Mouse (Mus musculus) CH12F3 (cell line): ENCODE results near the gene Efcab6.

ENCODE experiments used
- in situ Hi-C: fragments of 300-500 bp; cut with MboI; formaldehyde crosslinking; loops from 2 replicates; pipeline ENCODE4 v1.14.3; 2020; ENCODE audit warnings: low sequenced_read_pairs

Gene Efcab6

DNA sequence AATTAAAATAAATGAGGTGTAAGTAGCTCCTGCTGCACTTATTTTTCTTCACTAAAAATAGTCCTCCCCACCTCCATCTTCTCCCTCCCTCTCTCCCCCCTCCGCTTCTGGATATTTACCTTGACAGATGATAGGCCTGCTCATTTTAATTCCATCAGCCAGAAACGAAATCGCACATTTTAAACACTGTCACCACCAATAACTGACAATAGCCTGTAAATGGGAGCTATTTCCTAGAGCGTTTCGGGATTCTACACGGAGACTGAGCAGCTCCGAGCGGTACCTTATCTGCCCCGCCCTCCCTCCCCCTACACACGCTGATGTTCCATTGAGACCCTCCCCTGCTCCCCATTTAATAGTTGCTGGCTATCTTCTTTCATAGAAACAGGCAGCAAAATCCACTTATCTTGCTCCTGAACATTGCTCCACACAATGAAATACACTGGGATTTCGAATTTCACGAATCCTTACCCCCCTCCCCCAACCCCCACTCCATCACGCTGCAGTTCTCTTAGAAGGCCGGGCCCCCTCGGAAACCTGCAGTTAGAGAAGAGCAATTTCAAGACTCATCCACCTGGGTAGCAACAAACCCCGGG, 4.4 kb upstream of the Efcab6 start:
- in situ Hi-C loops, result loop anchor here (25.0 kb wide), 1 partner anchor 207 kb away; no protein-coding TSS in a partner anchor

DNA sequence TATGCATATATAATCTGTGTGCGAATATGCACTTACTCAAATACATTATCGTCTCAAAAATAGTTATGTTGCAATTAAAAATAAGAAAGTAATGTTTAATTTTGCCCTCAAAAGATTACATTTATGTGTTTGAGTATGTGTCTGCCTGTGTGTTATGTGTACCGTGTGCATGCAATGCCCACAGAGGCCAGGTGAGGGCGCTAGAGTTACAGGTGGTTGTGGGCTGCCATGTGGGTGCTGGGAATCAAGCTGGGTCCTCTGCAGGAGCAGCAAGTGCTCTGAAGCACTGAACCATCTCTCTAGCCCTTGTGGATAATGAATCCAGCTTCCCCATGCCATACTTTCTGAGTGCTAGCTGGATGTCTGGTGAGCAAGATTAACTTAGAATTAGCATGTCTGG, 522 bp upstream of the Efcab6 start:
- in situ Hi-C loops, result loop anchor here (25.0 kb wide), 1 partner anchor 203 kb away; no protein-coding TSS in a partner anchor

DNA sequence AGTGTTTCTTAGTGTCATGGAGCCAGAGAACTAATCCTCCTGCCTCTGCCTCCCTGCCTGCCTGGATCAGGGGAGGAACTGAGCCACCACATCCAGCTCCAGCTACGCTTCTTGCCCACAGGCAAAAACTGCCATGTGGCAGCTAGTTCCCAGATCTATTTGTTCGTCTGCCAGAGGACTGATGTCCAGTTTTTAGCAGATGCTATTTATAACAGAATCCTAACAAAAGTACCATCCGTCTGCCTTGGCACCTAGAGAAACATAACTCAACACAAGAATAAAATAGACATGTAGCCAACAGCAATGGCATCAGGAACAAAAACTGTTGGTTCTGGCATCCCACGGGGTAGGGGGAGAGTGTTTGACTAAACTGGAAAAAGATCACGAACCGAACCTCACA, 6.3 kb downstream of the Efcab6 start:
- in situ Hi-C loops, result loop anchor here (25.0 kb wide), 1 partner anchor 197 kb away; no protein-coding TSS in a partner anchor

DNA sequence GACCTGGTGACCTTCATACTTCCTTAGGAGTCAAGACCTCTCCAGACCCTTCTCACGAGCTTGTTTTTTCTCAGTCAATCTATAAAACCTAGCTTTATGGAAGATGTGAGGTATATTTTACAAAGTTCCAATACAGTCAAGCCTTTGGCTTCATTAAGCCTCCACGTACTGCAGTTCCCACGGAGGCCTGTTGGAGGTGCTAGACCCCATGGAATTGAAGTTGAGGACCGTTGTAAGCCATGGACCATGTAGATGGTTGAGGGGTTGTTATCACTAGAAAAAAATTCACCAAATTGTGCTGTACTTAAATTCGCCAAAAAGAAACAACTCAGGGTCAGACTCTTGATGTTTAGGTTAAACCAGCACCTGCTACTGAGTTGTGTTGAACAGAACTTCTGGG, 9.1 kb downstream of the Efcab6 start:
- in situ Hi-C loops, result loop anchor here (25.0 kb wide), 1 partner anchor 194 kb away; no protein-coding TSS in a partner anchor

DNA sequence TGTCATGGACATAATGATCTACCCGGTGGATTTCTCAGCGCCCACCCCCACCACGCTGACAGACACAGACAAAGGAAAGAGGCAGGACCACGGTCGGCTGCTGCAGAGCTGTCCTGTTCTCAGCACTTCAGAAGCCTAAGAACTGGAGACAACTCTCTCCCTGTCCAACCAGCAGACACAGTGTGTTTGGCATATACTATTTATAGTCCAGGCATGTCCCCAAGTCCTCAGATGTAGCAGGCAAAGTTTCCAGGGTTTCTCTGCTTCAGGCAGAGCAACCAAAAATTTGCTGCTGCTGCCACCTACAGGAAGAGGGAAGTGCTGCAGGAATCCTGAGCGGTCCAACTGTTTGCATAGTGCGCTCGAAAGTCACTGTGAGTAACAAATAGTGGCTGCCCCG, 11.3 kb downstream of the Efcab6 start:
- in situ Hi-C loops, result loop anchor here (25.0 kb wide), 1 partner anchor 192 kb away; no protein-coding TSS in a partner anchor

DNA sequence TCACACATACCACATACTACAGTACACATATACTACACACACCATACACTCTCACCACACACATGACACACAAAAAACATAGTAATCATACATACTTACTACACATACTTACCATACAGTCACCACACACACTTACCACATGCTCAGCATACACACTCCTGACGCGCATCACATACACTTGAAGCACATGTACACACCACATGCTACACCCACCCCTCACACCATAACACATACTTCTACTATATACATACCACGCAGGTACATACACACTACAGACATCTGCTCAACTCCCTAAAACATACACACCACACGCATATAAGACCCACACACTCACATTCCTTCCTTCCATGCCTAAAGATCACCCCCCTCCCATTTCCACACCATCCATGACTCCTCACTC, 11.9 kb downstream of the Efcab6 start:
- in situ Hi-C loops, result loop anchor here (25.0 kb wide), 1 partner anchor 191 kb away; no protein-coding TSS in a partner anchor

DNA sequence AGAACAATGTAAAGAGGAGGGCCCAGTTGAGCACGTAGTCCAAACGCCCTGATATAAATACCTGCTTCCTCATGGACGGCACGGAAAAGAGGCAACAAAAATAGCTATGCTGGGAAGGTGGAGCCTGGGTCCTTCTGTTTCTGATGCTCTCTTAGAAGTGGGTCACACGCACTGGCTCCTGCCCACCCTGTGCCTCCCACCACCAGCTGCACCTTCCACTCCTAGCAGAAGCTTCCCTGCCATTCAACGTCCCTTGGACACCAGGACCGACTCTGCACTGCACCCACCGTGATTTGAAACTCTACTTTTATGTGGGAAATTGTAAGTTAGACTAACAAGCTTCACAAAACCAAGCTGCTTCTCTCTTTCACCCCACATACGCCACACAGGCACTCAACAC, 12.8 kb downstream of the Efcab6 start:
- in situ Hi-C loops, result loop anchor here (25.0 kb wide), 1 partner anchor 190 kb away; no protein-coding TSS in a partner anchor

DNA sequence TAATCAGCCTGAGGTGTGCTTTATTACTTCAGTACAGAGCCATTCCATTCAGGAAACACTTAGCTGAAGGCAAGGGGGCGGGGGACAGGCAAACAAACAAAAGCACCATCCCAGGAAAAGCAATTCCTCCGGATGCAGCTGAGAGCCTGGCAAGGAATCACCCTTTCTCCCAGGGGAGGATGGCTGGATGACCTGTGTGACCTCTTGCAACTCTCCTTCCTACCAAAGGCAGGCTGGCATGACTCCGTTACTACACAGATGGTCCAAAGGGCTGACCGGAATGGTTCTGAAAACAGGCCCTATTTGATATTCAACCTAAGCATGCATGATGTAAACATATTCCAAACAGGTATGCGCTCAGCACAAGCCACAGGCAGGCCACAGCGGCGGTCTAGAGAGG, 15.6 kb downstream of the Efcab6 start:
- in situ Hi-C loops, result no loop called here

DNA sequence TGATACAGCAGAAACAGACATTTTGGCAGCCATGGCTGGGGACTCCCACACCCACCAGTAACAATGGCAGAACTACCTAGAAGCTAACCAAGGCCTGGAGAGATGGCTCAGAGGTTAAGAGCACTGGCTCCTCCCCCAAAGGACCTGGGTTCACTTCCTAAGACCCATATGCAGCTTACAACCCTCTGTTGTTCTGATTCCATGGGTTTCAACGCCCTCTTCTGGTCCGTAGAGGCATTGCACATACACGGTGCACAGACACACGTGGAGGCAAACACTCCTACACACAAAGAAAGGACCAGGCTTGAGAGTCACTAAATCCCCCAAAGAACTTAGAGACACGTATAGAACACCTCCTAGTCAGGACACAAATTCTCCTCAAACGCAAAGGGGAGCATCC, 19.6 kb downstream of the Efcab6 start:
- in situ Hi-C loops, result no loop called here

DNA sequence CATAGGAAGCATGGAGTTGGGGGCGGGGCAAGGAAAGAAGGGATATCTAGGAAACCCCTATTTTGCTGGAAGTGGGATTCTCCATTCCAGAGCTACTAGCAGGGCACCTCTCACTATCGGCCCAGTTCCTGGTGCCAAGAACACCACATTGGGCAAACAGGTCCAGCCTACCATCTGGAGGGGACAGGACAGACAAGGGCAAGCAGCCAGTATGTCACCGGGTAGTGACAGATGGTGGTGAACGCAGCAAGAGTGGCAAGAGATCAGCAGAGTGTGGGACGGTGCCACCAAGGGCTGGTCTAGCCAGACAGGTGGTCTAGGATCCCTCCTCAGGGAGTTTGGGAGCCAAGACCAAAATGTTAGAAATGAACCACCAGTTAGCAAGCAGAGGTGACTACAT, 28.1 kb downstream of the Efcab6 start:
- in situ Hi-C loops, result no loop called here

DNA sequence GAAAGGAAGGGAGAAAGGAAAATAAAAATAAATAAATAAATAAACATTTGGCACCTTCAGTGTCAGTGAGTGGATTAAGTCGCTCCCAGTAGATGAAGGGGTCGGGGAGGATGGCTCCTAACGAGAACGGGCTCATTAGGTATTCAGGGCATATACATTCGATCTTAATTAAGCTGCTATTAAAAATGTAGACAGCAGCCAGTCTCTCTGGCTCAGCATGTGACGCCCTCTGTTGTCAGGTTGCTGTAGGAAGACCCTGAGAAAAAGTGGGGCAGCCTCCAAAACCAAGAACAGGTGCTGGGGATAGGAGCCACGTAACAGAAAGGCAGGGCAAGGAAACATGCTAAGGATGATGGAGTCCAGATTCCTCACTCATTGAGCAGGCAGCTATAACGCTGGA, 39.5 kb downstream of the Efcab6 start:
- in situ Hi-C loops, result no loop called here

DNA sequence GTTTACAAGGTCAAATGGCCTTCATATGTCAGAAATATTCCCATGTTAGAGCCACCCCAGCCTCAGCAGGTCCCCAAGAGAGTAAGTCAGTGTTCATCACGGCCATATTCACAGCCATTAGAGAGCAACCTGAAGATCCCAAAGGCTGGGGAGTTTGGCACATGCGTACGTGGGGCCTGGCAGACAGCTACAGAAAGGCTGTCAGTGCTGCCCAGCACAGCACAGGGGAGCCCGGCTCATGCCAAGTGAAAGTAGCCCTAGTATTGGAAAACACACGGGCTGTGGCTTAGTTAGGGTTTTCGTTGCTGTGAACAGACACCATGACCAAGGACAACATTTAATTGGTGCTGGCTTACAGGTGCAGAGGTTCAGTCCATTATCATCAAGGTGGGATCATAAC, 40.3 kb downstream of the Efcab6 start:
- in situ Hi-C loops, result no loop called here

DNA sequence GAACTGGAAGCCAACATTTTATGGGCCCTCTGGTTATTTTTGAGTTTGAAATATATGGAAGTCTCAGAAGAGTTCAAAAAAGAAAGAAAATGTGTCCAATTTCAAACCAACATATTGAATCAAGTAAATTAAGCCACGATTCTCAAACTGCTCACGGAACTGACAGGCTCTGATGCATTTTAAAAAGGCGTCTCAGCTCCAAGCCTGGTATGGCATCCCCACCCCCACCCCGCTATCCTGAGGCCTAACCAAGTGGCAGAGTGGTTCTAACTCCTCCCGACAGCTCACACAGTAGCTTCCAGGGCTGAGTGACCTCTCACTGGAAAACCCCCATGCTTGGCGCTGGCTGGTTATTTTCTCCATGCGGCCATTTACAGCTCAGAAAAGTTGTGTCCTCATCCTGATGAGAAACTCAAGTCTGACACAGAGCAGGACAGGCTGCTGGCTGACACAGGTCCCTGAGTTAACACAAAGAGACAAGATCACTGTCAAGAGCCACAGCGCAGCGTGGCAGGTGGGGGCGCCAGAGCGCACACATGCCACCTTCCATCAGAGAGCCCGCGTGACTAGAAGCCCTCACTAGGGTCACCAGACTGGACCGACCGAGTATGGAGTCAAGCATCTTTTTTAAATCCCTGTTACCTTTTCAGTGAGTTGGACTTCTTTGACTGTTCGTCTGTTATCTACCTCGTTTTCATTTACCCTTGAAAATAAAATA, 55.7 kb downstream of the Efcab6 start:
- in situ Hi-C loops, result no loop called here

DNA sequence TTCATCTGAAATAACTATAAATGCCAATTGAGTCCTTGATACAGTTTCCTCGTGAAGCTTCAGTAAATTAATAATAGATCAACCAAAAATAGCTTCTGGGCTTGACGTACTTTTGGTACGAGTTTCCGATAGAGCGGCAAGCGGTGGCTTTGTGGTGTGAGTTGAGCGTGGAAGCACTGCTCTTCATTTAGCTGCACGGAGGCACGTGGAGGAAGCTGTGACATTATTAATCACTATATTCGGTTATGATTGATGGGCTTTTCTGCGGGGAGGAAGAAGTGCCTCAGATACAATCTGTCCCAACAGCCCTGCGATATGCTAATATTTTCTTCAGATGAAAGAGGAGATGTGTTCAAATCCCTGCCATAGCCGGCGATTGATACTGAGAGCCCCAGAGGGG, 60.9 kb downstream of the Efcab6 start:
- in situ Hi-C loops, result no loop called here

DNA sequence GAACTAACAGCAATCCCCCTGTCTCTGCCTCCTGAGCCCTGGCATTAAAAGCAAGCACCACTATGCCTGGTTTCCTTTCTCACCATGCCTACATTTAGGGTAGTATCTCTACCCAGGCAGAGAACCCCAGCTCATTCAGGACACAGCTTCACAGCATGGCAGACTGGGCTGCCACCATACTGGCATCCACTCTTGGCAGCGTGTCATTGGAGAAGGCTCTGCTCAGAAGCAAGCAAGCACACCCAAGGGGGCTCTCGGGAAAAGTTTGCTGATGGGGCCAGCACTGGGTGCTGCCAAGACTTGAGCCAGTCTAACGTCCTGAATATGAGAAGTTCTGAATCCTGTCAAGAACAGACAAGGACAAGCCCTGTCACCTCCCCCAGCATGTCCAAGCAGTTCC, 66.1 kb downstream of the Efcab6 start:
- in situ Hi-C loops, result no loop called here

DNA sequence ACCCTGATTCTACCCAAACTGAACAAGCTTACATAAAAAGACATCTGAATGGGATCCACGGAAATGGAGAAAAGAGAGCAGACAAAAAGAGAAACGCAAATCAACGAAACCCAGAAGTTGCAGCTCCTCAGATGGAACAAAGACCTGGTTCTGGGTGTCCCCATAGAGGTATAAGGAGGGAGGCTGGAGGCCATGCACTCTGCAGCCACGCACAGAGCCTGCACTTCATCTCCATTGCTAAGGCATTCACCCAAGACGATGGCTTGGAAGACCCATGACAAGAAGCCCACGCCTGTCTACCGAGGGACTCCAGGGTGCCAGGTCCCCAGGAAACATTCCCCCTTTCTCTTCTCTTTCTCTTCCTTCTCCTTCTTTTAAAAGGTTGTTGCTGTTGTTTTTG, 66.6 kb downstream of the Efcab6 start:
- in situ Hi-C loops, result no loop called here

DNA sequence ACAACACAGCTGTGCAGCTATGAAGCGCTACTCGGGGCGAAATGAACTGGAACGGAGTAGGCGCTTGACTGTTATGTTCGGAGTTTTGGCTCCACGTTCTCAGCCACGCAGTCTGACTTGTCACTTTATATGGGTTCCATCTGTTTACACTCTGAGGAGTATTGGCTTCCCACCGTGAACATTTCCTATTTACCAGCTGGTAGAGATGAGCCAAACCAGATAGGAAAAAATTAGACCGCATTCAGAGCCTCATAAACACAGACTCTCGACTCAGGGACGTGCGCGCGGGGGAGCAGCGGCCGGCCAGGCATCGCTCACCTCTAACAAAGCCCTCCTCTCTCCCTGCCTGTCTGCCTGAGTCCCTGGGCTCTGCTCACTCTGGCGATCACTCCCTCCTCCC, 67.1 kb downstream of the Efcab6 start:
- in situ Hi-C loops, result no loop called here

DNA sequence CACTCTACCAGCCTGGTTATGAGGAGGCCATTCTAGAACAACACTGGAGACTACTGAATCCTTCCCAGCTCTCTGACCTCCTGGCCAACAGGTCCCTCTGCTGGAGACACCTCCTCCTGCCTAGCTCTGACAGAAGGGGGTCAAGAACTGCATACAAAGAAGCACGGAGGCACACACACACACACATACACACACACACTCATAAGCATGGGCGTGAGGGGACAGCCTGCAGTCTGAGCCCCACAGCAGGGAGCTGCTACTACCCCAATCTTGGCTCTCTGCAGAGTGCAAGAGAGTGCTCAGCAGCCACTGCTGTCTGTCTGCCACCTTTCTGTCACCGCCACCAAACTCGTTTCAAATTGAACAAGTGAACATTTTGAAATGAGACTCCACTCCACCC, 67.6 kb downstream of the Efcab6 start:
- in situ Hi-C loops, result no loop called here

DNA sequence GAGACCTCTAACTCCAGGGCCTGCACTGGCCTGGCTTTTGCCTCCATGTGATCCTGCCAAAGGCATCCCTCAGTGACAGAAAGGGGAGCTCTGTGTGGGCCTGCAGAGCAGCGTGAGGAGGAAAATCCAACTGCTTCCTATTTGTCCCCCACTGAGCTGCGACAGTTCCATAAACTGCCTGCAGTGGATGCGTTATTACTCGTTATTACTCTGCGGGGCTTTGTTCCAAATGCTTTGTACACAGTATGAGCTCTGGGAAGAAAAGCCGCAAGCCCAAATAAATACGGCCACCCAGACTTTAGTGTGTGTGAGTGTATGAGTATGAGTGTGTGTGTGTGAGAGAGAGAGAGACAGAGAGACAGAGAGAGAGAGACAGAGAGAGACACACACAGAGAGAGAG, 68.3 kb downstream of the Efcab6 start:
- in situ Hi-C loops, result no loop called here

DNA sequence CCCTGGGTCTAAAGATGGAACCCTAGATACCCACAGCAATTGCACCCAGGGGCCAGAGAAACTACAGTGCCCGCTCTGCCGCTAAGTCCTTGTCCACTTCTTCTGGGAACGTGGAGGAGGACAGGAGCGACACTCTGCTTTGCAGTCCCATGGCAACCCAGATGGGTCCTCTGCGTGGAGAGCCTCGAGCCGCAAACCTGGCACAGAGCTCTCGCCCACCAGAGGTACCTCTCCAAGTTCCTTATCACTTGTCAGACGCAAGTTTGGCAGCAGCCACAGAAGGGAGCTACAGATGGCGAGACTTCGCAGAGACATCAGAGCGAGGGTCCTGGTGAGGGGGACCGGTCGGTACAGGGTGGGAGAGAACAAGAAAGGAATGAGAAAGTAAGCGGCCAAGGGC, 73.0 kb downstream of the Efcab6 start:
- in situ Hi-C loops, result no loop called here

DNA sequence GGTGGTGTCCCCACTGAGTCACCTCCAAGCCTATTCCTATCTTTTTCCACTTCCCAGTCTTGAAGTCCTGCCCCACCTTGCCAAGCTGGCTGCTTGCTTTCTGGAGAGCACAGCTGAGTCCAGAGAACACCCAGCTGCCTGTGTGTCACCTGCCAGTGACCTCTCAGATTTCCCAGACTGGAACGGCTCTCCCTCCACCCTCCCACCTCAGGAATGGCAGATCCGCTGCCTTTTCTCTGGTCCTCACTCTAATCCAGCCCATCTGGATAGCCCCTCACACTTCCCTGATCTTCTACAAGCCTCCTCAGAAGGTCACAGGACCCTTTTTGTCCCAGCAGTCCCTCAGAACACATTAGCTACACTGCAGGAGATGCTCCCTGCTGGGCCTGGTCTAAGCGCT, 73.7 kb downstream of the Efcab6 start:
- in situ Hi-C loops, result no loop called here

DNA sequence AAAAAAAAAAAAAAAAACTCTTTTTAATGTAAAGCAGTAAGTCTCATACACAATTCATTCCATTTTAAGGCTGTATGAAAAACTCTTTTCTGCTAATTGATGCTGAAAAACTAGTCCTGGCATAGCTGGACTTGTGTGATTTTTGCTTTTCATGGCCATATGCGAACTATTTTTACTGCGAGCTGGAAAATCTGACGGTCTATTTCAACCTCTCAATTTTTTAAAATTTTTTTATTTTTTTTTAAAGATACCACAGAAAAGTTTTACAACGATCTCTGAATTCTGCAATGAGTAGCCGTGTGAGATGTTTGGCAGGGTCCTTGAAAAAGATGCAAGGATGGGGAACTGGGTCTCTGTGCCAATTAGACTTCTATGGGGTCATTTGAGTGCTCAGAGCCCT, 75.9 kb downstream of the Efcab6 start:
- in situ Hi-C loops, result no loop called here
